In the genomic region with DNA sequence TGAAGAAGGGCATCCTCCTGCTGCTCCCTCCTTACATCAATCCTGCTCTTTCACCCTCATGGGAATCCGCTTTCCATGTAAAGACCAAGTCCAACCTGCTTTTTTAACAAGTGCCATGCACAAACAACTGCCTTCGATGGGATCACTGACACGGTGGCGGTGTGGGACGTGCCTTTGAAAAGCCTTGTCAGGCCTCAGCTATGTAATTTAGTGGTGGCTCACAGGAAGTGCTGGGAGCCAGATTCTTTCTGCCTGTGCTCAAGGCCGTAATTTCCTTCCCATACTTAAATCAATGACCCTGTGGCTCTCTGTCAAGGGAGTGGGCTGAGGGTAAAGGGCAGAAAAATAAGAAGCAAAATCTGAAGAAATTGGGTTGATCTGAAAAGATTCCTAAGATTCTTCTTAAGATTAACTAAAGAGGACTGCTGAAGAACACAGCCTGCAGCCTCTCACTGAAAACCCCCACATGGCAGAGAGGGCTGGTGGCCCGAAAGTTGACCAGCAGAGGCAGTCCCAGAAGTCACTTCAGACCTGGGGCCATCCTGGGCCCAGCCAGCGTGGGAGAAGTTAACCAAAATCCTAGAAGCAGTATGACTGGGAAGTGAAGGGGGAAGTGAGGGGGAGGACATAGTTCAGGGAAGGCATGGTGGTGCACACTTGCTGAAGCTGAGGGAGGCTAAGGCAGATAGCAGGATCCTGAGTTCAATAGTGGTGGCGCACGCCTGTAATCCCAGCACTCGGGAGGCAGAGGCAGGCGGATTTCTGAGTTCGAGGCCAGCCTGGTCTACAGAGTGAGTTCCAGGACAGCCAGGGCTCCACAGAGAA, we compare ENCODE assay signal across 8 mouse cellular contexts. TPM values are rescaled to one million over a fixed set of nuclear protein-coding genes. Genes with fewer than 3 reads are reported as not detected.
DNase-seq lines count a peak whose midpoint lies in the region; ATAC-seq and TF ChIP-seq lines count a peak whose summit lies in the region.

No protein-coding gene starts in this region.

- ATAC-seq in midbrain, embryonic 13.5 days: no peak
- ATAC-seq in midbrain, embryonic 11.5 days (ENCODE audit: low FRiP score): no peak
- no peak for ATAC-seq in intestine, postnatal 0 days

- H3K4me1 ChIP-seq in midbrain, embryonic 13.5 days (replicated peaks): peaks cover 33% of the 10 kb centered on the region
- H3K4me1 ChIP-seq in midbrain, embryonic 11.5 days (ENCODE audit: control insufficient read depth, insufficient read depth, low read length): peaks cover 2% of the 10 kb centered on the region; the same call in 1 of the 2 replicates
- peaks cover 11% of the 10 kb centered on the region; the same call in 1 of the 2 replicates for H3K4me1 ChIP-seq in intestine, postnatal 0 days (replicated peaks; ENCODE audit: control insufficient read depth, insufficient read depth, low read length)

- no peak for DNase-seq in midbrain, embryonic 11.5 days (ENCODE audit: low spot score, missing footprints)
- peak; percentile 38 for DNase-seq in embryo, embryonic 10 days (ENCODE audit: low spot score)
- DNase-seq in lung, postnatal 4 days: peak; percentile 21 to 43
- DNase-seq in right cerebral cortex, postnatal 10 days (ENCODE audit: low spot score in 2 of 2): no peak
- DNase-seq in cerebellum, adult 8-10 months: no peak
- no peak for DNase-seq in left cerebral cortex, adult 2 months (ENCODE audit: extremely low spot score in 1 of 2, low spot score in 2 of 2)

- no peaks in the 10 kb centered on the region for H3K9me3 ChIP-seq in midbrain, embryonic 13.5 days
- no peaks in the 10 kb centered on the region for H3K9me3 ChIP-seq in midbrain, embryonic 11.5 days (ENCODE audit: control insufficient read depth, low read length)
- H3K9me3 ChIP-seq in intestine, postnatal 0 days (ENCODE audit: control insufficient read depth): no peaks in the 10 kb centered on the region

- WGBS in midbrain, embryonic 13.5 days: 69% methylated on average over 13 of the region's 13 CpGs
- 77% methylated on average over 13 of the region's 13 CpGs for WGBS in midbrain, embryonic 11.5 days
- 63% methylated on average over 13 of the region's 13 CpGs for WGBS in intestine, postnatal 0 days

- no peak for TF ChIP-seq CTCF in intestine, postnatal 0 days (IDR thresholded peaks at IDR 0.05; ENCODE audit: low read depth)
- TF ChIP-seq CTCF in left cerebral cortex, adult 2 months (IDR thresholded peaks at IDR 0.05): no peak

- intact Hi-C loops in left cerebral cortex, adult 2 months (cut with DNase I): no loop called here

- no peak overlapping the region for H3K4me2 ChIP-seq in midbrain, embryonic 13.5 days (replicated peaks)
- H3K4me2 ChIP-seq in midbrain, embryonic 11.5 days: no peak overlapping the region
- no peak overlapping the region for H3K4me2 ChIP-seq in intestine, postnatal 0 days (replicated peaks; ENCODE audit: low read depth)

- H3K36me3 ChIP-seq in midbrain, embryonic 13.5 days: no peaks in the 10 kb centered on the region
- H3K36me3 ChIP-seq in midbrain, embryonic 11.5 days (ENCODE audit: control insufficient read depth, insufficient read depth, low read length): no peaks in the 10 kb centered on the region
- no peaks in the 10 kb centered on the region for H3K36me3 ChIP-seq in intestine, postnatal 0 days (ENCODE audit: control insufficient read depth, insufficient read depth)

- H3K9ac ChIP-seq in midbrain, embryonic 13.5 days (replicated peaks): no peak overlapping the region
- H3K9ac ChIP-seq in midbrain, embryonic 11.5 days (ENCODE audit: low read length): no peak overlapping the region
- no peak overlapping the region for H3K9ac ChIP-seq in intestine, postnatal 0 days (ENCODE audit: low read depth, low read length)

- H3K27ac ChIP-seq in midbrain, embryonic 13.5 days: peak overlapping the region; percentile 4; the same call in 1 of the 2 replicates
- H3K27ac ChIP-seq in midbrain, embryonic 11.5 days (ENCODE audit: low read depth, low read length): no peak overlapping the region; the same call in 1 of the 2 replicates
- peak overlapping the region; percentile 21; the same call in 1 of the 2 replicates for H3K27ac ChIP-seq in intestine, postnatal 0 days (ENCODE audit: low read depth, low read length)
- no peak overlapping the region for H3K27ac ChIP-seq in left cerebral cortex, adult 2 months

- no peaks in the 10 kb centered on the region for H3K27me3 ChIP-seq in midbrain, embryonic 13.5 days
- no peaks in the 10 kb centered on the region for H3K27me3 ChIP-seq in midbrain, embryonic 11.5 days (ENCODE audit: control insufficient read depth, insufficient read depth, low read length)
- H3K27me3 ChIP-seq in intestine, postnatal 0 days (replicated peaks; ENCODE audit: control insufficient read depth, insufficient read depth, low read length): no peaks in the 10 kb centered on the region

- H3K4me3 ChIP-seq in midbrain, embryonic 13.5 days (replicated peaks): no peak overlapping the region
- no peak overlapping the region for H3K4me3 ChIP-seq in midbrain, embryonic 11.5 days (ENCODE audit: low read depth, low read length)
- H3K4me3 ChIP-seq in intestine, postnatal 0 days (ENCODE audit: low read depth, low read length): no peak overlapping the region
- H3K4me3 ChIP-seq in left cerebral cortex, adult 2 months: no peak overlapping the region

RNA-seq across cellular contexts. Expression of a gene that starts 33.3 kb away (rescaled TPM):
- polyA plus RNA-seq in midbrain, embryonic 13.5 days (2015; fragmentation: Nextera tagmentation; extraction: Ambion mirVana): 32.4 and 34.0 TPM in 2 replicates
- 32.5 and 33.3 TPM in 2 replicates for polyA plus RNA-seq in midbrain, embryonic 11.5 days (2014; fragmentation: Nextera tagmentation; extraction: Ambion mirVana)
- polyA plus RNA-seq in intestine, postnatal 0 days (2015; fragmentation: Nextera tagmentation; extraction: Ambion mirVana): 3.3 and 3.4 TPM in 2 replicates
- total RNA-seq in left cerebral cortex, adult 2 months (2021): 100 to 1,000 TPM; 138 to 140 TPM

Comparison
In these comparisons a context has a peak if more than half of its experiments do, and no peak if none do; other contexts are left out.
1. H3K27ac ChIP-seq: peak in midbrain, embryonic 13.5 days (single experiment) and intestine, postnatal 0 days (single experiment); none in midbrain, embryonic 11.5 days (single experiment) and left cerebral cortex, adult 2 months (single experiment).
2. DNase-seq: peak in embryo, embryonic 10 days (single experiment) and lung, postnatal 4 days (2 of 2); none in midbrain, embryonic 11.5 days (single experiment), right cerebral cortex, postnatal 10 days (0 of 2), cerebellum, adult 8-10 months (single experiment) and left cerebral cortex, adult 2 months (0 of 2).